Mouse (Mus musculus) fat pad, adult 2 months (tissue): ENCODE results near the gene Stat1.

ENCODE experiments used
- DNase-seq: peaks from one replicate; pipeline ENCODE4 v3.0.0-alpha.2; 2011; ENCODE audit warnings: low read depth, low spot score; ENCODE audit errors: extremely low read depth

Gene Stat1

GRCm38 (mm10) chr1:52161151-52161550, 41.9 kb downstream of the Stat1 start:
- DNase-seq: no peak

- no peak for DNase-seq
Measured at GRCm38 (mm10) chr1:52163707-52164457, 44.6 kb downstream of the Stat1 start.

DNA sequence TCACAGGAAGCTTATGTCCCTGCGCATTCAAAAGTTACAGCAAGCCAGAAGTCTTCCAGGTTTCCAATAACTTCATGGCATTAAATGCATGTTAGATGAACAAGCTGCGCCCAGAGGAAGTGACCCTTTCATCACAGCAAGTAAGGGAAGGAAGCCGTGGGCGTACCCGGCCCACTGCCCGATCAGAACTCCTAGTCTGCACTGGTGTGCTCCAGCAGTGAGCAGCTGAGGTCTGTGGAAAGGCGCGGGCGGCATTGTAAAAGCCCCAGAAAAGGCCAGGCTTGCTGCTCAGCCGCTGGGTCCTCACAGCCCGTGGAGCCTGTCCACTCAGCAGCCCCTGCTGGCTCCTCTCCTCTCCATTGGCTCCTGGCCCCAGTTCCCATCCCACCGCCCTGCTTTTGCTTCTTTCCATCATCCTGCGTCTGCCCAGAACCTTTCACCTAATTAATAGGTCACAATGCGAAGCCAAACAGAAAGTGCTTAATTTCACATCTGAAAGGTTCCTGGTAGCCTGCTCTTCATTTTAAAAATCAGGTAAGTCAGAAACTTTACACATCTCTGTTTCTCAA, 47.5 kb downstream of the Stat1 start:
- DNase-seq: no peak

GRCm38 (mm10) chr1:52170057-52170456, 50.8 kb downstream of the Stat1 start:
- no peak for DNase-seq

GRCm38 (mm10) chr1:52170747-52171146, 51.5 kb downstream of the Stat1 start:
- no peak for DNase-seq

- DNase-seq: no peak
Measured at GRCm38 (mm10) chr1:52171271-52171670, 52.0 kb downstream of the Stat1 start.

- no peak for DNase-seq
Measured at GRCm38 (mm10) chr1:52175321-52175720, 56.1 kb downstream of the Stat1 start.

GRCm38 (mm10) chr1:52175983-52176382, 56.7 kb downstream of the Stat1 start:
- no peak for DNase-seq

- no peak for DNase-seq
Measured at GRCm38 (mm10) chr1:52176999-52177398, 57.8 kb downstream of the Stat1 start.

DNA sequence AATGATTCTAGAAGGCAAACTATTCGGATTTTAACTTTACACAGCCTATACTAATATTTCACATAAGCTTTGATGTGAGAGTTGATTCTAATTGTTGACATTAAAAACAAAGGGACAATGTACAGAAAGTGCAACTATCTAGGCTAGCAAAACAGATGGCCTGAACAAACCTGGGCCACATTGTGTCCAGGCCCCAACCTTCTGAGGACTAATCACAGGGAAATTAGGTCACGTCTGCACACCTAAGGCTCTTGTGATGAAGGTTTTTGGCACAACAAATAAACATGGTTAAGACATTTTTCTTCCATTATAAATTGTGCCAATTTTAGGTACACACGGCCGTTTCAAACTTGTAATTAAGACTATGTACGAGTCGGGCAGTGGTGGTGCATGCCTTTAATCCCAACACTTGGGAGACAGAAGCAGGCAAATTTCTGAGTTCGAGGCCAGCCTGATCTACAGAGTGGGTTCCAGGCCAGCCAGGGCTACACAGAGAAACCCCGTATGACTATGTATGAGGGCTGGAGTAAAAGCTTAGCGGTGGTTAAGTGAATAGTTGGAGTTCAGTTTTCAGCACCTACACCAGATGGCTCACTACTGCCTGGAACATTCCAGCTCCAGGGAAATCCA, 60.8 kb downstream of the Stat1 start:
- DNase-seq: no peak

GRCm38 (mm10) chr1:52181994-52182393, 62.8 kb downstream of the Stat1 start:
- no peak for DNase-seq

- DNase-seq: no peak
Measured at GRCm38 (mm10) chr1:52182992-52183391, 63.8 kb downstream of the Stat1 start.
